Mouse (Mus musculus) ES-Bruce4 (cell line): ENCODE measurements at regions not wholly inside any gene's neighbourhood (a gene's known extent, or its start where the extent isn't known, plus 50 kb on each side); places are given as distances from the start of the nearest gene placed in this dataset.

ENCODE experiments used
- EP300 ChIP-seq: IDR thresholded peaks from 2 replicates; pipeline ENCODE4 v1.6.1; 2011; ENCODE audit warnings: low read depth, low read length; ENCODE audit not compliant: insufficient read depth
- POLR2A ChIP-seq: IDR thresholded peaks from one replicate; pipeline ENCODE4 v1.8.1; 2011; ENCODE audit warnings: low read length; ENCODE audit not compliant: insufficient read depth

DNA sequence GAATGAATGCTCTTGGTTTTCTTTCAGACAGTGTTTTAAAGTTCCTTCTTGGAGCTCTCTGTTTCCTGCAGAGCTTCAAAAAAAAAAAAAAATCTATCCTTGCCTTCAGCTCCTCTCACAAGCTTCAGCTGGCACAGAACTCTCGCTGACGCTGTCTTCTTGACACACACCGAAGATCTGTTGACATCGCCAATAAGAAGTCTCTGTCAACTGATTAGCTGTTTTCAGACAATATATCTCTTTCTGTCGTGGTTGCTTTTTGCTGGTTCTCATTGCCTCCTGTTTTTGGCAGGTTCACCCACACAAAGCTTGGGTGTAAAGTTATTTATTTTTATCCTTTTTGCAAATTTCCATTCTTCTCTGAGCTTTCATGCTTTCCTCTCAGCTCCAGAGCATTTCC is 188.0 kb downstream of the Tpra1 start:
- no peak for TF ChIP-seq POLR2A
- no peak for TF ChIP-seq EP300
